Mouse (Mus musculus): Measurements from ENCODE around the gene Sbk1. TPM values are rescaled to one million over a fixed set of nuclear protein-coding genes. Genes with fewer than 3 reads are reported as not detected.

Sbk1 gene
- polyA plus RNA-seq, 1 experiment from 2014 or later, result 289 TPM

GRCm38 (mm10) chr7:126240814-126241360 lies 31.5 kb upstream of the Sbk1 start:
- 87% methylated on average over 14 of the region's 14 CpGs for WGBS

DNA sequence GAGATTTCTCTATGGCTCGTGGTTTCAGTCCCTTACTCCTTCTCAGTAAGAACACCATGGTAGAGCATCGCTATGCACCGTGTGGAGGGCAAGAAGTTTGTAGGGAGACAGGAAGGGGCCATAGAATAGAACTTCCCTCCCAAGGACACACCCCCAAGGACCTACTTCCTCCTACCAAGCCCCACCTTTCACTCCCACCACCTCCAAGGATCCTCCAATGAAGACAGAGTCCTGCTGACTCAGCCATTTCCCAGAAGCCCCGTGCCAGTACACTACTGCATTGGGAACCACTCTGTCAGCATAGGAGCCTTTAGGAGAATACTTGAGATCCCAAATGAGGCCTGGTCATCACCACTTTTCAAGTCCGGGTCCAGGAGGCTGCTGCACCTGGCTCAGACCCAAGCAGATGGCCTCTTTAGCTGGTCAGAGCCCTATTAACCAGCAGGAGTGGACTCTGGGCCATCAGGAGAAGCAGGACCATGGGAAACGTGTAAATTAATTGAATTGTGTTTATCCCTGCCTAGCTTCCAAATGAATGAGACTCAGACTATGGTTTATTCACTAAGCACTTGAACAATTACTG lies 28.2 kb upstream of the Sbk1 start:
- H3K4me1 ChIP-seq (ENCODE audit: control insufficient read depth, insufficient read depth, low read length), result no peaks in the 10 kb centered on the region; the same call in 1 of the 2 replicates
- H3K27ac ChIP-seq (ENCODE audit: low read depth, low read length), result no peak overlapping the region
- H3K4me2 ChIP-seq (ENCODE audit: low read length), result no peak overlapping the region
- WGBS, result 67% methylated on average over 6 of the region's 6 CpGs
- H3K36me3 ChIP-seq (ENCODE audit: control insufficient read depth, insufficient read depth, low read length), result no peaks in the 10 kb centered on the region
- no peak for ATAC-seq
- H3K27me3 ChIP-seq (replicated peaks; ENCODE audit: control insufficient read depth, insufficient read depth, low read length), result no peaks in the 10 kb centered on the region
- H3K4me3 ChIP-seq (ENCODE audit: low read depth, low read length), result no peak overlapping the region
- H3K9me3 ChIP-seq (replicated peaks; ENCODE audit: control insufficient read depth, low read length), result no peaks in the 10 kb centered on the region
- DNase-seq (ENCODE audit: low spot score), result no peak
- H3K9ac ChIP-seq (ENCODE audit: low read length), result no peak overlapping the region

More at GRCm38 (mm10) chr7:126240814-126241360, 31.5 kb upstream of the Sbk1 start:
- DNase-seq (ENCODE audit: low spot score) (no peak), ATAC-seq (no peak)
- Histone ChIP-seq H3K27ac (ENCODE audit: low read depth, low read length) (no peak overlapping the region), H3K36me3 (ENCODE audit: control insufficient read depth, insufficient read depth, low read length) (no peaks in the 10 kb centered on the region), H3K9ac (ENCODE audit: low read length) (no peak overlapping the region), H3K9me3 (replicated peaks; ENCODE audit: control insufficient read depth, low read length) (no peaks in the 10 kb centered on the region), H3K4me1 (ENCODE audit: control insufficient read depth, insufficient read depth, low read length) (no peaks in the 10 kb centered on the region), H3K4me2 (ENCODE audit: low read length) (no peak overlapping the region), H3K4me3 (ENCODE audit: low read depth, low read length) (no peak overlapping the region), H3K27me3 (replicated peaks; ENCODE audit: control insufficient read depth, insufficient read depth, low read length) (no peaks in the 10 kb centered on the region)

GRCm38 (mm10) chr7:126248088-126248487 lies 24.3 kb upstream of the Sbk1 start:
- Histone ChIP-seq H3K4me1 (ENCODE audit: control insufficient read depth, insufficient read depth, low read length) (no peaks in the 10 kb centered on the region; the same call in 1 of the 2 replicates), H3K4me2 (ENCODE audit: low read length) (0 out of 2 replicates have a peak overlapping the region, but pooled peaks have one; percentile 9), H3K27me3 (replicated peaks; ENCODE audit: control insufficient read depth, insufficient read depth, low read length) (no peaks in the 10 kb centered on the region), H3K27ac (ENCODE audit: low read depth, low read length) (no peak overlapping the region), H3K9me3 (replicated peaks; ENCODE audit: control insufficient read depth, low read length) (no peaks in the 10 kb centered on the region), H3K9ac (ENCODE audit: low read length) (0 out of 2 replicates have a peak overlapping the region, but pooled peaks have one; percentile 21), H3K4me3 (ENCODE audit: low read depth, low read length) (no peak overlapping the region), H3K36me3 (ENCODE audit: control insufficient read depth, insufficient read depth, low read length) (no peaks in the 10 kb centered on the region)
- DNase-seq (ENCODE audit: low spot score) (peak; percentile 26), ATAC-seq (no peak)
- 3% methylated on average over 6 of the region's 6 CpGs for WGBS

GRCm38 (mm10) chr7:126248641-126249141 lies 23.7 kb upstream of the Sbk1 start:
- no peaks in the 10 kb centered on the region; the same call in 1 of the 2 replicates for H3K4me1 ChIP-seq (ENCODE audit: control insufficient read depth, insufficient read depth, low read length)
- 47% methylated on average over 17 of the region's 17 CpGs for WGBS
- ATAC-seq, result no peak
- no peaks in the 10 kb centered on the region for H3K36me3 ChIP-seq (ENCODE audit: control insufficient read depth, insufficient read depth, low read length)
- 0 out of 2 replicates have a peak overlapping the region, but pooled peaks have one; percentile 21 for H3K9ac ChIP-seq (ENCODE audit: low read length)
- no peak overlapping the region for H3K27ac ChIP-seq (ENCODE audit: low read depth, low read length)
- no peak for DNase-seq (ENCODE audit: low spot score)
- no peaks in the 10 kb centered on the region for H3K27me3 ChIP-seq (replicated peaks; ENCODE audit: control insufficient read depth, insufficient read depth, low read length)
- H3K9me3 ChIP-seq (replicated peaks; ENCODE audit: control insufficient read depth, low read length), result no peaks in the 10 kb centered on the region
- H3K4me3 ChIP-seq (ENCODE audit: low read depth, low read length), result no peak overlapping the region
- H3K4me2 ChIP-seq (ENCODE audit: low read length), result 0 out of 2 replicates have a peak overlapping the region, but pooled peaks have one; percentile 9

GRCm38 (mm10) chr7:126249146-126249545 lies 23.3 kb upstream of the Sbk1 start:
- ATAC-seq (no peak), DNase-seq (ENCODE audit: low spot score) (no peak)
- no peak overlapping the region for H3K9ac ChIP-seq (ENCODE audit: low read length)
- H3K27me3 ChIP-seq (replicated peaks; ENCODE audit: control insufficient read depth, insufficient read depth, low read length), result no peaks in the 10 kb centered on the region
- H3K4me3 ChIP-seq (ENCODE audit: low read depth, low read length), result no peak overlapping the region
- no peak overlapping the region for H3K27ac ChIP-seq (ENCODE audit: low read depth, low read length)
- no peaks in the 10 kb centered on the region; the same call in 1 of the 2 replicates for H3K4me1 ChIP-seq (ENCODE audit: control insufficient read depth, insufficient read depth, low read length)
- H3K9me3 ChIP-seq (replicated peaks; ENCODE audit: control insufficient read depth, low read length), result no peaks in the 10 kb centered on the region
- H3K36me3 ChIP-seq (ENCODE audit: control insufficient read depth, insufficient read depth, low read length), result no peaks in the 10 kb centered on the region
- no peak overlapping the region for H3K4me2 ChIP-seq (ENCODE audit: low read length)
- WGBS, result 71% methylated on average over 5 of the region's 5 CpGs

DNA sequence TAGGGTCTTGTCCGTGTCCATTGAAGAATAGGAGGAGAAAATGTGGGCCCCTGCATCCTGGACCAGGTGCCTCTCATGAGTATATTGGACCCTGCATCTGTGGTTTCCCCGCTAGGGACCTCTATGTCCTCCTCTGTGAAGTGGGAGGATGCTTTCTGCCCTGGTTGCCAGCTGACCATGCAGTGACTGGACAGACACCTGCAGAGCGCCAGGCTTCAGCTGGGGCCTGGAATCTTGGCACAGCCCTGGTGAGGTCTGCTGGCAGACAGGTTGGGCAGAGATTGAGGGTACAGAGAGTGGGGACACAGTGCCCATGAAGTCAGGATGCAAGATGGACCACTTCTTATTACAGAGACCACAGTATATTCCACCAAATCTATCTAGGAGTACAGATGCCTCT lies 22.4 kb upstream of the Sbk1 start:
- 86% methylated on average over 3 of the region's 3 CpGs for WGBS
- Histone ChIP-seq H3K4me1 (ENCODE audit: control insufficient read depth, insufficient read depth, low read length) (no peaks in the 10 kb centered on the region; the same call in 1 of the 2 replicates), H3K9me3 (replicated peaks; ENCODE audit: control insufficient read depth, low read length) (no peaks in the 10 kb centered on the region), H3K27ac (ENCODE audit: low read depth, low read length) (no peak overlapping the region), H3K4me3 (ENCODE audit: low read depth, low read length) (no peak overlapping the region), H3K9ac (ENCODE audit: low read length) (no peak overlapping the region), H3K4me2 (ENCODE audit: low read length) (no peak overlapping the region), H3K36me3 (ENCODE audit: control insufficient read depth, insufficient read depth, low read length) (no peaks in the 10 kb centered on the region), H3K27me3 (replicated peaks; ENCODE audit: control insufficient read depth, insufficient read depth, low read length) (no peaks in the 10 kb centered on the region)
- no peak for DNase-seq (ENCODE audit: low spot score)
- no peak for ATAC-seq

- Histone ChIP-seq H3K9me3 (replicated peaks; ENCODE audit: control insufficient read depth, low read length) (no peaks in the 10 kb centered on the region), H3K27ac (ENCODE audit: low read depth, low read length) (no peak overlapping the region), H3K4me1 (ENCODE audit: control insufficient read depth, insufficient read depth, low read length) (no peaks in the 10 kb centered on the region; the same call in 1 of the 2 replicates), H3K36me3 (ENCODE audit: control insufficient read depth, insufficient read depth, low read length) (no peaks in the 10 kb centered on the region), H3K4me2 (ENCODE audit: low read length) (no peak overlapping the region), H3K27me3 (replicated peaks; ENCODE audit: control insufficient read depth, insufficient read depth, low read length) (no peaks in the 10 kb centered on the region), H3K9ac (ENCODE audit: low read length) (no peak overlapping the region), H3K4me3 (ENCODE audit: low read depth, low read length) (no peak overlapping the region)
- 78% methylated on average over 7 of the region's 7 CpGs for WGBS
- no peak for DNase-seq (ENCODE audit: low spot score)
- ATAC-seq, result no peak
Observed at GRCm38 (mm10) chr7:126250481-126250880, 21.9 kb upstream of the Sbk1 start.

DNA sequence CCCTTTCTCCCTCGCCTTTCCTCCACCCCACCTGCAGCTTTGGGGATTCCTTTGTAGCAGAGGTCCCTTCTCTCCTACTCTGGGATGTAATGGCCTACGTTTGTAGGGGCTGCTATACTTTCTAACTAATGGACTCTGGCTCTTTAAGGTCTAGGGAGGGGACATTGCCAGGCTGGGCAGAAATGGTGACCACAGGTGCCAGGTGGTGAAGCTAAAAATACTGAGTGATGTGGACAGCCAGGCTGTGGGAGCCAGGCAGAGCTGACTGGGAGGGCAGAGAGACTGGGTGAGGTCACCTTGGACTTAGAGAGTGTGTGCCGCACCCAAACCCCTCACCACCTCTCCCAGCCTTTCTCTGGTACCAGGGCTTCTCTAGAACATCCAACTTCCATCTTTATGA lies 20.7 kb upstream of the Sbk1 start:
- Histone ChIP-seq H3K27ac (ENCODE audit: low read depth, low read length) (no peak overlapping the region), H3K36me3 (ENCODE audit: control insufficient read depth, insufficient read depth, low read length) (no peaks in the 10 kb centered on the region), H3K4me3 (ENCODE audit: low read depth, low read length) (no peak overlapping the region), H3K4me1 (ENCODE audit: control insufficient read depth, insufficient read depth, low read length) (no peaks in the 10 kb centered on the region; the same call in 1 of the 2 replicates), H3K4me2 (ENCODE audit: low read length) (no peak overlapping the region), H3K27me3 (replicated peaks; ENCODE audit: control insufficient read depth, insufficient read depth, low read length) (no peaks in the 10 kb centered on the region), H3K9ac (ENCODE audit: low read length) (no peak overlapping the region), H3K9me3 (replicated peaks; ENCODE audit: control insufficient read depth, low read length) (no peaks in the 10 kb centered on the region)
- 65% methylated on average over 3 of the region's 3 CpGs for WGBS
- DNase-seq (ENCODE audit: low spot score), result no peak
- ATAC-seq, result no peak

- no peak overlapping the region for H3K27ac ChIP-seq (ENCODE audit: low read depth, low read length)
- no peaks in the 10 kb centered on the region for H3K36me3 ChIP-seq (ENCODE audit: control insufficient read depth, insufficient read depth, low read length)
- H3K4me1 ChIP-seq (ENCODE audit: control insufficient read depth, insufficient read depth, low read length), result no peaks in the 10 kb centered on the region; the same call in 1 of the 2 replicates
- 86% methylated on average over 5 of the region's 5 CpGs for WGBS
- no peak overlapping the region for H3K9ac ChIP-seq (ENCODE audit: low read length)
- H3K4me3 ChIP-seq (ENCODE audit: low read depth, low read length), result no peak overlapping the region
- DNase-seq (ENCODE audit: low spot score) (no peak), ATAC-seq (no peak)
- no peak overlapping the region for H3K4me2 ChIP-seq (ENCODE audit: low read length)
- no peaks in the 10 kb centered on the region for H3K9me3 ChIP-seq (replicated peaks; ENCODE audit: control insufficient read depth, low read length)
- H3K27me3 ChIP-seq (replicated peaks; ENCODE audit: control insufficient read depth, insufficient read depth, low read length), result no peaks in the 10 kb centered on the region
Observed at GRCm38 (mm10) chr7:126252230-126252629, 20.2 kb upstream of the Sbk1 start.
